Mouse (Mus musculus): ENCODE measurements around the gene Tom1l2.

Tom1l2 gene

DNA sequence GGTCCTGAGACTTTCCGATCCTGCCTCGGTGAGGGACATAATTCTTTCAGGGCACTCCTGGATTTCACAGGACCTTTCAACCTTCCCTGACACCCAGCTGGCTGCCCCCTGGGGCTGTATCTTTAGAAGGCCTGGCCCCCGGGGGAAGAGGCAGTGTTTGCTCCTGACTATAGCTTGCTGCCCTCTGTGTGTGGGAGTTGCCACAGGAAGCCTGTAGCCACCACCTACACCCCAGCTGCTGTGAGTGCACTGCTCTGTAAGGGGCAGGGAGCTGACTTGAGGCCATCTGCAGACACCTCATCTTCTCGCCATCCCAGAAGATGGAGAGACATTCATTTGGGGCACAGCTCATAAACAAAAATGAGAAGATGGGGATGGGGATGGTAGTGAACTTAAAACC is 120.8 kb downstream of the Tom1l2 start:
- no peak for DNase-seq (ENCODE audit: extremely low spot score)

- no peak for DNase-seq (ENCODE audit: extremely low spot score)
Measured at GRCm38 (mm10) chr11:60231326-60231725, 121.4 kb downstream of the Tom1l2 start.

DNA sequence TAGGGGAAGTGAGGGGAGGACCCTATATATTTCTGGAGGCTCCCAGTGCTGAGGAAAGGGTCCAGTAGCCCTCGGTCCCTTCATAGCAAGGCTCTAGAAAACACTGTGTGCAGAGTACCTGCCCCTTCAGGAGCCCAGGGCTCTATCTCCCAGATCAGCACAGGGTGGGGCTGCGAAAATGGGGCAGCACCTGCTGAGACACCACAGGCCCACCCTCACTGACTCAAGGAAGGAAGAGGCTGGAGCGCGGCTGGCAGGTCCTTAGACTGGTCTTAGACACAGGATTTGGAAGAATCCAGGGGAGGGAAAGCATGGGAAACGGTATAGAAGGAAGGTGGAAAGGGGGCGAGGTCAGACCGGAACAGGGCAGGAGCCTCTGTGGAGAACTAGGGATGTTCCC is 122.2 kb downstream of the Tom1l2 start:
- no peak for DNase-seq (ENCODE audit: extremely low spot score)

DNA sequence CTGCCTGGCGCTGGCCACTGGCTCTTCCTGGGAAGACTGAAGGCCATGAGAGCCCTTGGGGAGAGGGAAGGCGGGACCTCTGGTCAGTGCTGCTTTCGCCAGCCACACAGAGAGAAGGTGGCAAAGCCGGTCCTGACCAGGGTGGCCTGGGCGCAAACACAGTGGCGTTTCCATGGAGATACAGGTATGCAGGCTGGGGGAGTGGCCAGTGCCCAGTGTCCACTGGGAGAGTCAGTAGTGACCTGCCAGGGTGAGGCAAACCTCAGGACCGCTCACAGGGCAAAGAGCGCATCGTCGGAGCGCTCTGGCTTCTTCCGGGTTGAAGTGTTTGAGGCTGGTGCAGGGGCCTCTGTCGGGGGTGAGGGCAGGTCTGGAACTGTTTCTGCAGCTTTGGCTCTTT is 122.9 kb downstream of the Tom1l2 start:
- DNase-seq (ENCODE audit: extremely low spot score) = no peak

DNA sequence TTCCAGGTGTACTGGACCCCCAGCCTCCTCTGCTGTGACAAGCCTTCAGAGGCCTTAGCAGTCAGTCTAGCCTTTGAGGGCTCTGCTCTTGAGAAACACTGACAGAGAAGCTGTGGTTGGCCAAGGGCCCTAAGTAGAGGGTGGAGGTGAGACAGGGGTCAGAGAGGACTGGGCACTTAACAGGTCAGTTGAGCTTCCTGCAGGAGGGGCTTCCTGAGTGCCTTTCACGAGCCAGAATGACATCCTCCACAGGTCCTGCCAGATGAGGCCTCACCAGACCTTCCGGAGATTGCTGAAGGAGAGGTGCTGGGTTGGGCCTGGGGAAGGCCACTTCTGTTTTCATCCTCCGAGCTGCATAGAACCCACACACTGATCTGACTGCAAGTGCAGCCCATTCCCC is 124.2 kb downstream of the Tom1l2 start:
- DNase-seq (ENCODE audit: extremely low spot score) = no peak

- no peak for DNase-seq (ENCODE audit: extremely low spot score)
Measured at GRCm38 (mm10) chr11:60225874-60226273, 126.8 kb downstream of the Tom1l2 start.

DNA sequence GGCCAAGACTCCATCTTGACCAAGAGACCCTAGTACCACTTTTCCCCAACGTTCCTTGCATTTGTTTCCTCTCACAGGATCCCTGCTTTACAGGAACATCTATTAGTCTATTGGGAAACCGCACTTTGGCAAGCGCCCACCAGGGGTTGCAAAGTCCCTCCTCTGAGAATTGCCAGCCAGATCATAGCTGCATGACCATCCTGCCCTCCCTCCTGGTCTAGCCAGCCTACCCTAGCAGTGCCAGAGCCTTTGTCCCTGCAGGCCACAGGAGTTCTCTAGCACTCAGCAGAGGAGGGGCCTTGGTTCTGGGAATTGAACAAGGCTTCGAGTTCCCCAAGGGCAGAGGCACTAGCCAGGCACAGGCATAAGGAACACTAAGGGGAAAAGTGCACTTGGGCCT is 128.0 kb downstream of the Tom1l2 start:
- no peak for DNase-seq (ENCODE audit: extremely low spot score)

GRCm38 (mm10) chr11:60222469-60223236 is 130.1 kb downstream of the Tom1l2 start, which contains the start of gene Srebf1:
Gene Srebf1, minus strand, starts transcription at chr11:60222581.
- DNase-seq (ENCODE audit: extremely low spot score) = peak; percentile 83

DNA sequence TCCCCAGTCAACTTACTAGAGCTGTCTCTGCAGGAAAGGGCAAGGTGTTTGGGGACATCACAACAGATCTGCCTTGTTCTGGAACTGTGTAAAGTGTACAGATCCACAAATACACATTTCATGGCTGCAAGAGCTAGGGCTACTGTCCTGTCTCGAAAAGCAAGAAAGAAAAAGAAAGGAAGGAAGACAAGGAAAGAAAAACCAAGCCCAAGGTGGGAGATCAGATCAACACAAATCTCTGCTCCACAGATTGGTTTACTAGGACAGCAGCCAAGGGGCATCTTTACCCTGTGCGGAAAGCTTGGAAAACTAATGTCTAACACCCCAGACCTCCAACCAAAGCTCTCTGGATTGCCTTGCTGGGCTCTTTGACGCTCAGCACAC is 130.6 kb downstream of the Tom1l2 start:
- no peak for DNase-seq (ENCODE audit: extremely low spot score)

GRCm38 (mm10) chr11:60221425-60221824 is 131.3 kb downstream of the Tom1l2 start:
- DNase-seq (ENCODE audit: extremely low spot score) = no peak

DNA sequence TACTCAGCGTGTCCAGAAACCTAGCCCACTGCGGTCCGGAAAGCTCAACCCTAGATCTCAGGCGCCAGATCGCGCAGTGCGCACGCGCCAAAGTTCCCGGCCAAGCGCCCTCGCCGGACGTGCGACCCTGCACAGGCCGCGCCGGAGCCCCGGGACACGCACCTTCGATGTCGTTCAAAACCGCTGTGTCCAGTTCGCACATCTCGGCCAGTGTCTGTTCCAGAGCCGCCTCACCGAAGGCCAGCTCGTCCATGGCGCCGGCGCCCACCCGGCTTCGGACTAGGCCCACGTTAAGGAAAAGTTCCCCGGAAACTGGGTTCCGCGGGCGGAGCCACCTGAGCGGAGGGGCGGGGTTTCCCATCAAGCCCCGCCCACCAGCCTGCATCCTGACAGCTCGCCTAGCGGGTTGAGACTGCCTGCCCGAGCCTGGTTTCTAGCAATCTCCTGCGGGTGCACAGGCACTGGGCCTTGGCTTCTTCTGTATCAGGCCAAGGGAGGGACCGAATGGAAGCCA is 132.4 kb downstream of the Tom1l2 start:
- DNase-seq (ENCODE audit: extremely low spot score) = peak; percentile 96

GRCm38 (mm10) chr11:60219609-60220008 is 133.1 kb downstream of the Tom1l2 start:
- no peak for DNase-seq (ENCODE audit: extremely low spot score)

DNA sequence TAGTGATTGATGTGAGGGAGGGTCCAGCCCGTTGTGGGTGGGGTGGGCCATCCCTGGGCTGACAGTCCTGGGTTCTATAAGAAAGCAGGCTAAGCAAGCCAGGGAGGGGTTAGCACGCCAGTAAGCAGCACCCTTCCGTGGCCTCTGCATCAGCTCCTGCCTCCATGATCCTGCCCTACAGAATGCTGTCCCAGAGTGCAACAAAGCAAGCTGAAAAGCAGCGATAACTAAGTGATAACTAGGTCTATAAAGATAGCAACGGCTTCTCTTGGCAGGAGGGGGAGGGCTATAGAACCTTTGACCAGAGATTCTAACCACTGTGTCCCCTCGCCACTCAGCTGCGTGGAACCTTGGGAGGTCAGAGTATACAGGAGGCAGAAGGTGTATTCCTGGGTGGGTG is 135.2 kb downstream of the Tom1l2 start:
- no peak for DNase-seq (ENCODE audit: extremely low spot score)

DNA sequence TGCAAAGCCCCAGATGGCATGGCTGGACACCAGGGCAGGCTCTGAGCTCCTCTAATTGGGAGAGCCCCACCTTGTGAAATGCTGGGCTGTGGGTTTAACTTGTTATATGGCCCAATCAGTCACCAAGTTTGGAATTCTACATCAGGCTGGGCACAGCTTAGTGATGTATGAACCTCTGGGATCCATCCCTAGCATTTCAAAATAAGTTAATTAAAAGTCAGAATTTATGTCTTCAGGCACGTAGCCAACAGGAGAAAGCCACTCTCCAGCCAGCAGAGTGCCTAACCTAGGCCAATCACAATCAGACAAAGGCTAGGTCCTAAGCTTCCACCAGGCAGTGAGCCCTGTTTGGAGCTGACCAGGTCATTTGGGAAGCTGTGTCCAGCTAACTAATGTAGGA is 136.0 kb downstream of the Tom1l2 start:
- DNase-seq (ENCODE audit: extremely low spot score) = no peak

DNA sequence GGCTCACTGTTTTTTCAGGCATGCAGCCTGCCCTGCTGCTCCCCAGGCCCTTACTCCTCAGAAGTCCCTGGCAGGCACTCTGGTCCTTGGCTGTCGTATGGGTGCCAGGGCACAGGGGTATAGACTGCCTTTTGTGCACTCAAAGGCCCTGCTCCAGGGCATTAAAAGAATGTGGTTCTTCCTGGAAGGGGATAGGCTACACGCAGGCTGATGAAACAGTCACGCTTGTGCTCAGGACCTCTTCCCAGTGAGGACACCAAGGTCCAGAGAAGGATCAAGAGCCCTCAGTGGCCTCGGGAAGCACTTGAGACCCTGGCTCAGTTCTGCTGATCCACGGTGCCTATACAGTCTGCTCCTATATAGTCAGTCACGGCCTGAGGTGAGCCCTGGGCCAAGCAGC is 139.4 kb downstream of the Tom1l2 start:
- no peak for DNase-seq (ENCODE audit: extremely low spot score)

DNA sequence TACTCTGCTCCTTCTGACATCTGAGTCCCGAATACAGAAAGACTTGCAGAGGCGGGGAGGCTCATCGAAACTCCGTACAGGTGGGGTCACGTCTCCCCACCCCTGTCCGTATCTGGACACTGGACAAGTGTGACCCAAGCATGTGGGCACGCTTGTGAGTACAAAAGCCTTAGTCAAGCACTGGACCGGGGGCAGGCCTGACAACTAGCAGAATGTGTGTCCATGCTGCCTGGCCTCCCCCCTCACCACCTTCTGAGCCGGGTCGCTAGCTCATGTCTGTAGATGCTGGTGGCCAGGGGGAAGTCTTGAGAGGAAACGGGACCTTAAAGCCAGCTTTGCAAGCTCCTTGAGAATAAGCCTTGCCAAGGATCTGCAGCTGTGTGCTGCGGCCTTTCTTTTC is 140.9 kb downstream of the Tom1l2 start:
- DNase-seq (ENCODE audit: extremely low spot score) = no peak

DNA sequence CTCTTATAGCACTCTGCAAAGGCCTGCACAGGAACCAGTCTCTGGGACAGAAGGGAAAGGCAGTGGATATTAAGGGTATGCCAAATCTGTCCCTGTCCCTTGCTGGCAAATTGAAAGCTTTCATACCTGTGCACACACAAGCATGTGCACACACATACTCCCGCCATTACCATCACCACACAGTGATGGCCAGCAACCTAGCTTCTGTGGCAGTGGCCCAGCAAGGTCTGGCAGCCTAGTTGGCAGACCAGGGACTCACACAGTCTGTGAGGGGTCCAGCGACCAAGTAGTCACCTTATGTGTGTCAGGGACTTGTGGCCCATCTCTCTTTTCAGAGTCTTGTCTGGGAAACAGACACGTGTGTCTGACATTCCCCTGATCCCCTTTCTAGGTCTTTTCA is 141.6 kb downstream of the Tom1l2 start:
- no peak for DNase-seq (ENCODE audit: extremely low spot score)

DNA sequence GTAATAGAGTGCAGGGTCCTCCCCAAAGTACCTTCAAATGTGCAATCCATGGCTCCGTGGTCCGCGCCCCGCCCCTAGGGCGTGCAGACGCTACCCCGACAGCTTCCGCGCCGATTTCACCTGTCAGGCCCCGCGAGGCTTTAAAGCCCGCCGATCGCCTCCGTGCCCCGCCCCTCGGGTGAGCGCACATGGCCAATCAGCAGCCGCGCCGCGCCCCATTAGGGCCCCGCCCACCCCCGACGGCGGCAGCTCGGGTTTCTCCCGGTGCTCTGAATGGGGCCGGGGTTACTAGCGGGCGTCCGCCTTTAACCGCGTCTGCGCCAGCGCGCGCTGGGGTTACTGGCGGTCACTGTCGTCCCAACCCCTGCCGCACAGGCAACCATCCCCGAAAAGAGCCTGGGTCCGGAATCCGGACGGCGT is 142.4 kb downstream of the Tom1l2 start:
- peak; percentile 97 for DNase-seq (ENCODE audit: extremely low spot score)

GRCm38 (mm10) chr11:60209933-60210249 is 142.8 kb downstream of the Tom1l2 start:
- DNase-seq (ENCODE audit: extremely low spot score) = no peak

DNA sequence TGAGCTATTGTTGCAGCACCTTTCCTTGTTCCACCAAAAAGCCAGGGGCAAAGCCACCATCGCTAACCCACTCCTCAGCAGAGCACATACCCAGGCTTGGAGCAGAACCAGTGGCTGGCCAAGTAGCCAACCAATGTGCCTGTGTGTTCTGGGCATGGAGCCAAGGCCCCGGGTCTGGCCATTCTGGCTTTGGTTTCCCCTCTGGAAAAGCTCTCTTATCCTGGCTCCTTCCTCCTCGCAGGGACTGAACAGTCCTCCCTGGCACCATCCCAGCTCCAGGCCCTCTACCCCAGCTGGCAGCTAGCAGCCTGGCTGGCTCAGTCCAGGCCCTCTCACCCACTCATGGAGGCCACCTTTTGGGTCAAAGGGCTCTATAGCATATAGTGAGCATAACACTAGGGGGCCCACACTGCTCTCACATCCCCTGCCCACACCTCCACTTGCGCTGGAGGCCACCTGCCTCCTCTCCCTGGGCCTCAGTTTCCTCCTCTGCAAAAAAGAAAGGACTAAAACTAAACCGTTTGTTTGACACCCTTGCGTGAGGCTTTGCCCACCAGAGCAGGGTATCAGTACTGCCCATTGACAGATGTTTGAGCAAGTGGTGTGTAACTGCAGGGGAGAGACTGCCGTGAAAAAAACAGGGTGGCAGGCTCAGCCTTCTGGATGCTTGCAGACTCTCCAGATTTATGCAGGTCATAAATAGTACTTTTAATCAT is 143.3 kb downstream of the Tom1l2 start:
- DNase-seq (ENCODE audit: extremely low spot score) = no peak

GRCm38 (mm10) chr11:60208712-60209111 is 144.0 kb downstream of the Tom1l2 start:
- DNase-seq (ENCODE audit: extremely low spot score) = no peak

- DNase-seq (ENCODE audit: extremely low spot score) = no peak
Measured at GRCm38 (mm10) chr11:60208201-60208600, 144.5 kb downstream of the Tom1l2 start.

GRCm38 (mm10) chr11:60206207-60206606 is 146.5 kb downstream of the Tom1l2 start:
- no peak for DNase-seq (ENCODE audit: extremely low spot score)
